Mouse (Mus musculus) heart, postnatal 0 days (tissue): ENCODE data around the gene Gm13539.

Experiments used
- CTCF ChIP-seq: IDR thresholded peaks from 2 replicates; pipeline ENCODE4 v1.5.1; 2016; ENCODE audit warnings: antibody characterized with exemption, control low read depth, low read depth
- EP300 ChIP-seq: IDR thresholded peaks from 2 replicates; pipeline ENCODE4 v1.6.1; 2016; ENCODE audit warnings: antibody characterized with exemption, low read depth

DNA sequence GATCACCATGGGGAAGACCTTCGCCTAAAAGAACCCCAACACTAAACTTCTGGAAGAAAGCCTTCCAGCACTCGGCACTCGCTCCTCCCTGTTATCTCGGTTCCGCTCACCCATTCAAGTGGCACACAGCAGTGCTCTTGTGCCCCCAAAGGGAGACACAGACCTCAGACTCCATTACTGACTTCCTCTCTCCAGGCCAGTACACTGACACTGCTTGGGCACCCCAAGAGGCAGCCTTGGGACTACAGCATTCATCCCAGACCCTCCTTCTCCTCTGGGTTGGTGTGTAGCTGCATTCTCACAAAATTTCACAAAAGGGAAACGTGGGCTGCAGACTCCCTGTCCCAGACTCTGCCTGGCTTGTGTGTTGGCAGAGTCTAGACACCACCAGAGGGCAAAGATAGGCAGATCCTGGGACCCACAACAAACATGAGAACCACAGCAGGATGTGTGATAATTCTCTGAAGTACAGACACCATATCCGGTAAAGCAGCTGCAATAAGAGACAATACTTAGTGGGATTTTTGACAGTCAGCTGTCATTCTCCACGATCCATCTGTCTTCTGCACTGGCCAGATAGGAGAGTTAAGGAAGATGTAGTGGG lies 46.4 kb downstream of the Gm13539 start:
- no peak for TF ChIP-seq CTCF
- no peak for TF ChIP-seq EP300
